Mouse (Mus musculus) lung, postnatal 0 days (tissue): Measurements from ENCODE around the gene Uso1. TPM values are rescaled to one million over a fixed set of nuclear protein-coding genes. Genes with fewer than 3 reads are reported as not detected.
"Not testable (repeated sequence)": the region's sequence is repeated elsewhere in the genome, so short reads cannot be mapped to it uniquely, and the experiment has no call there.

Experiments used
- ATAC-seq: fragments of 200-750 bp; cut with Nextera tagmentation; 2 replicates; pipeline ENCODE4 v1.8.0; 2017; ENCODE audit warnings: moderate library complexity
- DNase-seq: peaks from one replicate; pipeline ENCODE4 v3.0.0-alpha.2; 2016; ENCODE audit warnings: low spot score
- H3K27ac ChIP-seq: fragments of 300-500 bp; sonication (generic); 2 replicates; pipeline ENCODE4 v1.5.1; 2014; ENCODE audit warnings: antibody characterized with exemption, mild to moderate bottlenecking, low read length, mixed read lengths
- H3K27me3 ChIP-seq: fragments of 300-500 bp; sonication (generic); replicated peaks from 2 replicates; pipeline ENCODE4 v1.6.1; 2014; ENCODE audit warnings: low read length, mixed read lengths; ENCODE audit not compliant: insufficient read depth
- H3K36me3 ChIP-seq: fragments of 300-500 bp; sonication (generic); 2 replicates; pipeline ENCODE4 v1.6.1; 2014; ENCODE audit warnings: low read length, mixed read lengths; ENCODE audit not compliant: insufficient read depth
- H3K4me1 ChIP-seq: fragments of 300-500 bp; sonication (generic); 2 replicates; pipeline ENCODE4 v1.6.1; 2014; ENCODE audit warnings: antibody characterized with exemption, low read depth, low read length, mixed read lengths; ENCODE audit not compliant: insufficient read depth
- H3K4me2 ChIP-seq: fragments of 300-500 bp; sonication (generic); replicated peaks from 2 replicates; pipeline ENCODE4 v1.6.1; 2014; ENCODE audit warnings: low read depth, mild to moderate bottlenecking, low read length, moderate library complexity, mixed read lengths
- H3K4me3 ChIP-seq: fragments of 300-500 bp; sonication (generic); 2 replicates; pipeline ENCODE4 v1.5.1; 2014; ENCODE audit warnings: low read depth, low read length
- H3K9ac ChIP-seq: fragments of 300-500 bp; sonication (generic); replicated peaks from 2 replicates; pipeline ENCODE4 v1.6.1; 2014; ENCODE audit warnings: low read depth, mild to moderate bottlenecking
- H3K9me3 ChIP-seq: fragments of 300-500 bp; sonication (generic); 2 replicates; pipeline ENCODE4 v1.6.1; 2016; ENCODE audit warnings: low read length, mixed read lengths
- CTCF ChIP-seq: IDR thresholded peaks from 2 replicates; pipeline ENCODE4 v1.5.1; 2016; ENCODE audit warnings: antibody characterized with exemption, mild to moderate bottlenecking
- EP300 ChIP-seq: IDR thresholded peaks from 2 replicates; pipeline ENCODE4 v1.6.1; 2016; ENCODE audit warnings: antibody characterized with exemption, mild to moderate bottlenecking, control low read depth
- WGBS: fragments of 180-500 bp; shearing (Covaris S2); extraction: QIAGEN DNeasy Blood & Tissue Kit; methylation state at CpG from one replicate; pipeline ENCODE4 v1.1.7; 2014; 5-methylcytosine and 5-hydroxymethylcytosine counted together
- polyA plus RNA-seq: library from polyadenylated mRNA; unstranded; fragments of >200 nt; fragmentation: Nextera tagmentation; extraction: Ambion mirVana; gene quantifications from 2 replicates; pipeline ENCODE4 v1.2.1, GENCODE M21; 2015

Gene Uso1
- polyA plus RNA-seq, 1 experiment from 2014 or later = 28.8 TPM

- Histone ChIP-seq H3K27ac (no peak overlapping the region), H3K27me3 (no peaks in the 10 kb centered on the region), H3K4me2 (no peak overlapping the region), H3K9ac (no peak overlapping the region), H3K36me3 (no peaks in the 10 kb centered on the region), H3K4me3 (no peak overlapping the region), H3K4me1 (no peaks in the 10 kb centered on the region; the same call in 1 of the 2 replicates), H3K9me3 (no peaks in the 10 kb centered on the region)
- no peak for TF ChIP-seq CTCF
- TF ChIP-seq EP300 = no peak
- 95% methylated on average over 4 of the region's 4 CpGs for whole genome bisulfite sequencing
- ATAC-seq (no peak), DNase-seq (no peak)
Observed at GRCm38 (mm10) chr5:92132127-92132526, 5.6 kb upstream of the Uso1 start.

DNA sequence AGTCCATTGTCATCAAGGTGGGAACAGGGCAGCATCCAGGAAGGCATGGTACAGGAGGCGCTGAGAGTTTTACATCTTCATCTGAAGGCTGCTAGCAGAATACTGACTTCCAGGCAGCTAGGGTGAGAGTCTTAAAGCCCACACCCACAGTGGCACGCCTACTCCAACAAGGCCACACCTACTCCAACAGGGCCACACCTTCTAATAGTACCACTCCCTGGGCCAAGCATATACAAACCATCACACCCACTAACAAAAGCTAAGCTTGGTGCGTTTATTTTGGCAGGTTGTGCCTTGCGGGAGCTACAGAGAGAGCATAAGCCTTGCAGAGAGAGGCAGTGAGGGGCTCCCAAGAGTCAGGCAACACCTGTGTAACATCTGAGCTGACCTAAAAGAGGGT, 4.7 kb upstream of the Uso1 start:
- not testable (repeated sequence) for H3K4me1 ChIP-seq, H3K4me3 ChIP-seq, ATAC-seq, H3K36me3 ChIP-seq, H3K27ac ChIP-seq, H3K9me3 ChIP-seq, H3K9ac ChIP-seq, H3K27me3 ChIP-seq, H3K4me2 ChIP-seq, DNase-seq
- 62% methylated on average over 4 of the region's 4 CpGs for WGBS

GRCm38 (mm10) chr5:92134934-92135333, 2.8 kb upstream of the Uso1 start:
- WGBS = 81% methylated on average over 3 of the region's 3 CpGs
- Histone ChIP-seq H3K36me3 (no peaks in the 10 kb centered on the region), H3K9me3 (no peaks in the 10 kb centered on the region), H3K4me2 (no peak overlapping the region), H3K27ac (no peak overlapping the region), H3K27me3 (no peaks in the 10 kb centered on the region), H3K9ac (no peak overlapping the region), H3K4me3 (no peak overlapping the region), H3K4me1 (peaks cover 10% of the 10 kb centered on the region; the same call in 1 of the 2 replicates)
- ATAC-seq (no peak), DNase-seq (no peak)
- TF ChIP-seq CTCF (no peak), EP300 (no peak)

DNA sequence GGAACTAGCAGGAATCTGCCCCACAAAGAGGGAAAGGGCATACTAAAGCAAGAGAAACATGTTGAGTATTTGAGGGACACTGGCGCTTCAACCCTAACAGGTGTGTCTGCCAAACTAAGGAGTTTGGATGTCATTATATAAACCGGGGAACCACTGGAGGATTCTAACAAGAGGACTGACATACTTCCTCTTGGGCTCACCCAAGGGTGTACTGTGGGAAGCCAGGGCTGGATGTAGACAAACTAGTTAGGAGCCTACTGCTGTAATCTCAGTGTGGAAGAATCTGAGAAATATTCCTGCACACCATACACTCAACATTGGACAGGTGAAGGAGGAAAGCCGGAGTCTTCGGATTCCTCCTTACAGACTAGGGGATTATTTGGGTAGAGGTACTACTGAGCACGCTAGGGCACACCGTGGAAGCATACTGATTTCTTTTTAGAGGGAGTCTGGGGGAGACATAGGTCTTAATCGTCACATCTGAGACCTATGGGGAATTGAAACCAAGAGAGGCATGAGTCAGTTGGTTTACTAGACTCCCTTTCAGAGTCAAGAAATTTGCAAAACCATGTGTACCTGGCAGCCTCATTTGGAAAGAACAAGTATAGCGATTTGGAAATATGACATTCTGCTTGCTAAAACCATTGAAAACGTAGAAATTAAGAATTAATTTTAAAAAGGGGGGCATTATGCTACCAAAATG, 1.1 kb upstream of the Uso1 start:
- DNase-seq (no peak), ATAC-seq (no peak)
- peaks cover 10% of the 10 kb centered on the region; the same call in 1 of the 2 replicates for H3K4me1 ChIP-seq
- WGBS = 59% methylated on average over 9 of the region's 9 CpGs
- no peak for TF ChIP-seq EP300
- no peak for TF ChIP-seq CTCF
- H3K9ac ChIP-seq = 0 out of 2 replicates have a peak overlapping the region, but pooled peaks have one; percentile 2
- no peaks in the 10 kb centered on the region for H3K9me3 ChIP-seq
- H3K4me3 ChIP-seq = peak overlapping the region; percentile 96
- no peak overlapping the region for H3K27ac ChIP-seq
- no peaks in the 10 kb centered on the region for H3K27me3 ChIP-seq
- no peaks in the 10 kb centered on the region for H3K36me3 ChIP-seq
- H3K4me2 ChIP-seq = peak overlapping the region; percentile 74

GRCm38 (mm10) chr5:92138093-92138621, 419 bp downstream of the Uso1 start:
- no peaks in the 10 kb centered on the region for H3K36me3 ChIP-seq
- H3K4me1 ChIP-seq = peaks cover 10% of the 10 kb centered on the region; the same call in 1 of the 2 replicates
- H3K4me2 ChIP-seq = peak overlapping the region; percentile 74
- TF ChIP-seq EP300 (no peak), CTCF (peak; percentile 29; the same call in 1 of the 2 replicates)
- H3K27ac ChIP-seq = peak overlapping the region; percentile 79
- H3K9ac ChIP-seq = peak overlapping the region; percentile 87
- ATAC-seq (peak; percentile 72), DNase-seq (peak; percentile 71)
- no peaks in the 10 kb centered on the region for H3K27me3 ChIP-seq
- WGBS = 1% methylated on average over 26 of the region's 43 CpGs
- peak overlapping the region; percentile 96 for H3K4me3 ChIP-seq
- H3K9me3 ChIP-seq = no peaks in the 10 kb centered on the region

GRCm38 (mm10) chr5:92139191-92139590, 1.5 kb downstream of the Uso1 start:
- DNase-seq (no peak), ATAC-seq (no peak)
- TF ChIP-seq CTCF = no peak
- no peak for TF ChIP-seq EP300
- H3K4me1 ChIP-seq = peaks cover 10% of the 10 kb centered on the region; the same call in 1 of the 2 replicates
- no peaks in the 10 kb centered on the region for H3K9me3 ChIP-seq
- no peaks in the 10 kb centered on the region for H3K36me3 ChIP-seq
- H3K27me3 ChIP-seq = no peaks in the 10 kb centered on the region
- H3K4me2 ChIP-seq = peak overlapping the region; percentile 74; the same call in 1 of the 2 replicates
- peak overlapping the region; percentile 19; the same call in 1 of the 2 replicates for H3K9ac ChIP-seq
- H3K4me3 ChIP-seq = no peak overlapping the region
- WGBS = 23% methylated on average over 1 of the region's 1 CpGs
- H3K27ac ChIP-seq = no peak overlapping the region
